Mouse (Mus musculus): ENCODE results near the gene Bricd5.

DNA sequence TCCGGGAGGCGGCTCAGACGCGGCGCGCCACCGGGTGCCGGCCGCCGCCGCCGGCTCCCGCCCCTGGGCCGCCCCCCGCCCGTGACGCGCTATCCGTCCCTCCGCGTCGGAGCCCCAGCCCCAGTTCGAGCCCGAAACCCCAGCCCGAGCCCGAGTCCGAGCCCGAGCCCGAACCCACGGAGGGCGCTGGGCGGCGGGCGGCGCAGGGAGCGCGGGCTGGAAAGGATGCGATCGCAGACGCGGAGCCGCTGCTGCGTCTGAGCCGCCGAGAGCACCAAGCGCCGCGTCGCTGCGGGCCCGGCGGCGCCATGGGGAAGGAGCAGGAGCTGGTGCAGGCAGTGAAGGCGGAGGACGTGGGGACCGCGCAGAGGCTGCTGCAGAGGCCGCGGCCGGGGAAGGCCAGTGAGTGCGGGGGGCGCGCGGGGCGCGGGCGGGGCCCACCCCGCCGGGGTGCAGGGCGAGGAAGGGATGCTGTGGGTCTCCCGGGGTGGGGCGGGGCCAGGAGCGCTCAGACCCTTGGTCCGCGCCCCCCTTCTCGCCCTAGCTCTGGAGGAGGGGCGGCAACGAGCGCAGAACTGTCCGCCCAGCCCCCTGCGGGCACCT, 15.1 kb downstream of the Bricd5 start:
- TF ChIP-seq CTCF (IDR thresholded peaks at IDR 0.05; ENCODE audit: low read depth, low read length) (no peak), GATA1 (IDR thresholded peaks at IDR 0.05; ENCODE audit: borderline replicate concordance, low read length) (no peak)

All from G1E (cell line).